Mouse (Mus musculus) hematopoietic stem cell, adult 5-6 weeks (primary cell): Measurements from ENCODE around the gene Ttc39d. TPM values are rescaled to one million over a fixed set of nuclear protein-coding genes. Genes with fewer than 3 reads are reported as not detected.

ENCODE experiments used
- ATAC-seq, 2 experiments: fragments of 125-278 bp in 1 of 2; replicated peaks in 1 of 2; 2 replicates each; pipeline ENCODE4 v1.8.0; 2016 to 2017; ENCODE audit warnings: inconsistent platforms in 2 of 2, mild to moderate bottlenecking in 2 of 2, moderate number of reproducible peaks in 2 of 2, low read depth in 1 of 2, moderate TSS enrichment in 1 of 2; ENCODE audit not compliant: low FRiP score in 2 of 2, poor library complexity in 2 of 2, severe bottlenecking in 2 of 2, insufficient read depth in 1 of 2, low TSS enrichment in 1 of 2
- total RNA-seq: library from RNA; stranded (forward); fragments of 172-1452, 232-1000 nt; gene quantifications from 2 replicates; pipeline ENCODE4 v1.2.3, GENCODE M21; 2017

The Ttc39d gene
- total RNA-seq, 1 experiment from 2014 or later, result not detected

GRCm38 (mm10) chr17:80235477-80235876, 28.2 kb downstream of the Ttc39d start:
- ATAC-seq, result no peak

- peak in 1 of 2 experiments; percentile 46; a peak in 2 of 4 replicates for ATAC-seq
Measured at GRCm38 (mm10) chr17:80236805-80237204, 29.5 kb downstream of the Ttc39d start.

- no peak for ATAC-seq
Measured at GRCm38 (mm10) chr17:80237475-80237874, 30.2 kb downstream of the Ttc39d start.

- ATAC-seq, result no peak
Measured at GRCm38 (mm10) chr17:80241594-80241993, 34.3 kb downstream of the Ttc39d start.

GRCm38 (mm10) chr17:80243116-80243515, 35.9 kb downstream of the Ttc39d start:
- no peak for ATAC-seq

GRCm38 (mm10) chr17:80252757-80253525, 45.7 kb downstream of the Ttc39d start:
- ATAC-seq, result no peak

- ATAC-seq, result no peak
Measured at GRCm38 (mm10) chr17:80254421-80254820, 47.2 kb downstream of the Ttc39d start.

- no peak for ATAC-seq
Measured at GRCm38 (mm10) chr17:80255208-80255607, 47.9 kb downstream of the Ttc39d start.

GRCm38 (mm10) chr17:80267065-80267464, 59.8 kb downstream of the Ttc39d start:
- ATAC-seq, result no peak

Other genes with a start within 250 kb of the Ttc39d start
- gene Hnrnpll, start 145.1 kb upstream of the Ttc39d start, total RNA-seq, result 43.3 and 52.2 TPM in 2 replicates
- 10.9 and 12.1 TPM in 2 replicates for gene Galm, start 80.0 kb upstream of the Ttc39d start, total RNA-seq
- gene Srsf7, start 153 bp upstream of the Ttc39d start, total RNA-seq, result 455 and 472 TPM in 2 replicates
- gene Gemin6, start 17.0 kb downstream of the Ttc39d start, total RNA-seq, result 26.7 and 39.8 TPM in 2 replicates
- 11.1 and 13.3 TPM in 2 replicates for gene Morn2, start 82.7 kb downstream of the Ttc39d start, total RNA-seq
- gene Dhx57, start 83.0 kb downstream of the Ttc39d start, total RNA-seq, result 14.5 and 23.8 TPM in 2 replicates
- gene Arhgef33, start 99.9 kb downstream of the Ttc39d start, total RNA-seq, result not detected in 2 replicates
- not detected in 2 replicates for gene Gm10190, start 166.1 kb downstream of the Ttc39d start, total RNA-seq